Mouse (Mus musculus) adrenal gland, adult 18-20 months (tissue): Measurements from ENCODE around the gene Tusc2. TPM values are rescaled to one million over a fixed set of nuclear protein-coding genes. Genes with fewer than 3 reads are reported as not detected.
"Not testable (repeated sequence)": the region's sequence is repeated elsewhere in the genome, so short reads cannot be mapped to it uniquely, and the experiment has no call there.

ENCODE experiments used
- DNase-seq, 2 experiments: peaks; one replicate each; pipeline ENCODE4 v3.0.0; 2021 to 2022; ENCODE audit warnings: low spot score in 2 of 2
- total RNA-seq, 2 experiments: library from RNA; stranded (reverse); gene quantifications; 1 replicate in 1 of 2; 2 replicates in 1 of 2; pipeline ENCODE4 v1.2.3; 2021

The Tusc2 gene
- total RNA-seq, 2 experiments from 2014 or later = 53.9 to 54.3 TPM

- DNase-seq = no peak
These were observed 18.8 kb upstream of the Tusc2 start for GRCm38 (mm10) chr9:107544196-107544700.

- no peak for DNase-seq
These were observed 18.3 kb upstream of the Tusc2 start for GRCm38 (mm10) chr9:107544729-107545128.

- DNase-seq = no peak
These were observed 17.9 kb upstream of the Tusc2 start for GRCm38 (mm10) chr9:107545199-107545598.

- peak; percentile 77 to 79 for DNase-seq
These were observed 17.5 kb upstream of the Tusc2 start for GRCm38 (mm10) chr9:107545602-107546001.

- peak; percentile 78 to 84 for DNase-seq
These were observed 16.0 kb upstream of the Tusc2 start, which contains the start of gene Zmynd10 for GRCm38 (mm10) chr9:107547026-107547425. Gene Zmynd10, plus strand, starts transcription at chr9:107547298.

GRCm38 (mm10) chr9:107547957-107548356 is 15.1 kb upstream of the Tusc2 start:
- no peak for DNase-seq

GRCm38 (mm10) chr9:107548820-107549219 is 14.2 kb upstream of the Tusc2 start:
- no peak for DNase-seq

- no peak for DNase-seq
These were observed 13.6 kb upstream of the Tusc2 start for GRCm38 (mm10) chr9:107549297-107550074.

- DNase-seq = no peak
These were observed 12.5 kb upstream of the Tusc2 start for GRCm38 (mm10) chr9:107550491-107551116.

GRCm38 (mm10) chr9:107551117-107551889 is 11.8 kb upstream of the Tusc2 start, which contains the start of gene Rassf1:
Gene Rassf1, plus strand, starts transcription at chr9:107551555.
- DNase-seq = peak; percentile 64 to 72

GRCm38 (mm10) chr9:107551890-107552355 is 11.1 kb upstream of the Tusc2 start:
- DNase-seq = no peak

- DNase-seq = no peak
These were observed 10.2 kb upstream of the Tusc2 start for GRCm38 (mm10) chr9:107552690-107553393.

GRCm38 (mm10) chr9:107553541-107554318 is 9.3 kb upstream of the Tusc2 start:
- DNase-seq = peak in 1 of 2 experiments; percentile 54

- DNase-seq = peak; percentile 89 to 93
These were observed 8.7 kb upstream of the Tusc2 start for GRCm38 (mm10) chr9:107554319-107554825.

GRCm38 (mm10) chr9:107555031-107555457 is 8.0 kb upstream of the Tusc2 start:
- DNase-seq = peak; percentile 53 to 57

- no peak for DNase-seq
These were observed 7.4 kb upstream of the Tusc2 start for GRCm38 (mm10) chr9:107555701-107556100.

- no peak for DNase-seq
These were observed 6.7 kb upstream of the Tusc2 start for GRCm38 (mm10) chr9:107556346-107556745.

- DNase-seq = not testable (repeated sequence)
These were observed 2.5 kb downstream of the Tusc2 start for GRCm38 (mm10) chr9:107565556-107565955.

- peak; percentile 83 to 90 for DNase-seq
These were observed 3.1 kb downstream of the Tusc2 start for GRCm38 (mm10) chr9:107566041-107566709.
